Mouse (Mus musculus) stomach, postnatal 0 days (tissue): ENCODE measurements at regions not wholly inside any gene's neighbourhood (a gene's known extent, or its start where the extent isn't known, plus 50 kb on each side); places are given as distances from the start of the nearest gene placed in this dataset.

Experiments used
- CTCF ChIP-seq: IDR thresholded peaks from 2 replicates; pipeline ENCODE4 v1.5.1; 2016; ENCODE audit warnings: antibody characterized with exemption, low read depth, mild to moderate bottlenecking, moderate library complexity
- EP300 ChIP-seq: optimal IDR thresholded peaks from 2 replicates; pipeline ENCODE3; 2016; ENCODE audit warnings: antibody characterized with exemption

- TF ChIP-seq CTCF (no peak), EP300 (no peak)
Observed at GRCm38 (mm10) chr12:71416968-71417367, 107.3 kb downstream of the Dact1 start.
